Mouse (Mus musculus): ENCODE data around the gene Nprl2.
"Not testable (repeated sequence)": the region's sequence is repeated elsewhere in the genome, so short reads cannot be mapped to it uniquely, and the experiment has no call there.

The Nprl2 gene

DNA sequence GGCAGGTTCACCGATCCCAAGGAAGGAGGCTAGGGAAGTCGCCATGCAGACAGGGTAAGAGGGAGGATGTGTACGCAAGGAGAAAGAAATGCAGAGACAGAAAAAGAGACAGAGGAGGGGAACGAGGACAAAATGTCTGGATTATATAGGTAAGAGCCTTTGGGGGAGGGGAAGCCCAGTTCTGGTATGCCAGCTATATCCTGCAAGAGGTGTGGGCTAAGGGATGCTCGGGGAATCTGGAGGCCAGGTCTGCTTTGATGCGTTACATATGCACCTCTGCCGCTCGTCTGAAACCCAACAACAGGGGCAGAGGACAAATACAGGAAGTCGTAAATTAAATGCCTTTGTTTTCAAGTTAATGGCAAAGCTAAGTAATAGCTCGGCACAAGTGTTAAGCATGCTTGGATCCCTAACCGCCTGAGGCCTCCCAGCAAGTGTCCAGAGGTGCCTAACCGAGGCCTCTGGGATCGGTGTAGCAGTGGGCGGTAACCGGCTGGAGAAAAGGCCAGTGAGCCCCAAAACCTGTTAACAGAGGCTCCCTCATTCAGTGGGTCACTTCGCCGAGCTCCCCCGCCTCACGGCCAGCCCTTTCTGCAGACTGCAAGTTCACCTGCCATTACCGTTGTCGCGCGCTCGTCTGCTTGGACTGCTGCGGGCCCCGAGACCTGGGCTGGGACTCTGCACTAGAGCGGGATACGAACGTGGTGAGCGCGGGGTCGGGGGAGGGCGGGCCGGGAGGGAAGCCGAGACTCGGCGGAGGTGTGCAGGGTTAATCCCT, 11.7 kb downstream of the Nprl2 start:
- no peak for DNase-seq (ENCODE audit: low spot score in 2 of 2)

DNA sequence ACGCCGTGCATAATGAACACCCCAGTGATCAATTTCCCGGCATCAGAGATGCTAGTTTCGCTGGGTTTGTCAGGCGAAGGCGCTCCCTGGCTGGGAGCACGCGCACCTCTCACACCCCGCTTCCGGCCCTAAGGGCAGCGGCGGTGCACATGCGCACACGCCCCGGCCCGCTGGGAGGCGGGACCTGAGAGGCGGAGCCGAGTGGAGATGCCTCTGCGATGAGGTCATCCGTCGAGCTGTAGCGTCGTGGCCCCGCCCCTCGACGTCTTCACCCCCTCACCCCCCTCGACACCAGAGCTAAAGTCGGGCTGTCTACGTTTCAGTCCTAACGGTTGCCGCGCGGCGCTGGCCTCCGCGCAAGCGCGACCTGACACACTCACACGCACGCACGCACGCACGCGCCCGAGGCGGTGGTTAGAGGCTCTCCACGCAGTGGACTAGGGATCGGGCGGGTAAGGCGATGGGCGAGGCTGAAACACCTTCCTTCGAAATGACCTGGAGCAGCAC, 12.3 kb downstream of the Nprl2 start:
- peak; percentile 86 to 92 for DNase-seq (ENCODE audit: low spot score in 2 of 2)

DNA sequence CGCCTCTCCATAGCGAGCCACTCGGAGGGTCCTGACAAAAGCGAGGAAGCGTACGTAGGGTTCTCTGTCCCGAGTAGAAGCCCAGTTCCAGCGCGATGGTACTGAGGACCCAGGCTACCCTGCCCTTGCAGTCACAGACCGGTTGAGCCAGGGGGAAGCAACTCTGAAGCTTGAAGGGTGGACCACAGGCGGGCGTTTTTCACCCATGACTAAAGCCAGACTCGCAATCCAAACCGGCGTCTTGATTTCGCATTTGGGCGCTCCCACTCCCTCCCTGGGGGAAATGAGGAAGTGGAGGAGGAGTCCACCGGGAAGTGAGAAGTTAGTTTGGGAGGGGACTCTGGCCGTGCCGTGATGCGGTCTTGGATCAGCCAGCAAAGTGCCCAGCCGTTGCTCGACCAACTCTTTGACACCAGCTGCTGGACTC, 13.0 kb downstream of the Nprl2 start:
- DNase-seq (ENCODE audit: low spot score in 2 of 2), result peak in 1 of 2 experiments; percentile 76

DNA sequence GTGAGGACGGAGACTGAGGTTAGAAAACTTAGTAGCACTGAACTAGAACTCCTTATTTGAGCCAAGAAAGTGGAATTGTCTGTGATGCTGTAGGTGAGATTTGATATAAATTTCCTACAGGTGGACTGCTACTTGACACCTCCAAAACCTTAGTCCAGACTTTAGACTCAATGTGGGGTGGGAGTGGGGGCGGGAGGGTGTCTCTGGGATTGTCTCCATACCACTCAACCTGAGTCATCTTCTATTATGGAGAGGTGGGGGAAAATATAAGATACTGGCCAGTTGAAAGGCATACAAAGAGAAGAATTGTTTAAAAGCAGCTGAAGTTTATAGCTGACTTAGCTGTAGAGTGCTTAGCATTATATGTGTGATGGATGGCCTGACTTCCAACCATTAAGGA, 13.7 kb downstream of the Nprl2 start:
- no peak for DNase-seq (ENCODE audit: low spot score in 2 of 2)

DNA sequence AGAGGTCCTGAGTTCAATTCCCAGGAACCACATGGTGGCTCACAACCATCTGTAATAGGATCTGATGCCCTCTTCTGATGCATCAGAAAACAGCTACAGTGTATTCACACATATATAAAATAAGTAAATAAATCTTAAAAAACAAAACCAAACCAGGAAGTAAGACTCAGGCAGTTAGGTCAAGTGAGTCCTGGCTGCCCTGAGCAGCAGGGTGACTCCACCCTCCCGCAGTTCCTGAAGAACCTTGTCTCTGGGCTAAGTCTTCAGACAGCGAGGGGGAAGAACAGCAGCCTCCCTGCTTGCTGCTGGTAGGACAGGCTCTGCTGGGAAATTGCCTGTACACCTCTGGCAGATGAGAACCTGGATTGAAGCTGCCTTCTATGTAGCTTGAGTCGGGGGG, 14.3 kb downstream of the Nprl2 start:
- DNase-seq (ENCODE audit: low spot score in 2 of 2), result no peak

DNA sequence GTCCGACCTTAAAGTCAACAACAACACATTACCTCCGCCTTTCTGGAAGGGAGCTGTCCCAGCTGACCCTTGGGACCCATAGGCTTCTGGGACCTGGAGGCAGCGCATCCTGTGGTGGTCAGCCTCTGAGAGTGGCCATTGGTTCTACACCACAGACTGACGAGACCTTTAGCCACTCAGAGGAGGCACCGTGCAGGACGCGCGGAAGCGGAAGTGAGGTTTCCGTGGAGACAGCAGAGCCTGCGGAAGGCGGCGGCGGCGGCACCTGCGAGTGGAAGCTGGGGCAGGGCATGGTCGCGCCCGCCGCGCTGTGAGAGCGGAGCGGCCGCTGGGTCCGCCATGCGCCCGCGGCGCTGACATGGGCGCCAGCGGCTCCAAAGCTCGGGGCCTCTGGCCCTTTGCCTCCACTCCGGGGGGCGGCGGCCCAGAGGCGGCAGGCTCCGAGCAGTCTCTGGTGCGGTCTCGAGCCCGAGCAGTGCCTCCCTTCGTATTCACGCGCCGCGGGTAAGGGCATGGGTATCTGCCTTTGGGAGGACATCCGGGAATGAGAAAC, 21.1 kb downstream of the Nprl2 start, which contains the start of gene Tusc2:
Tusc2 (plus strand) TSS at position 227 of the 553 bp plus-strand sequence.
- DNase-seq (ENCODE audit: low spot score in 2 of 2), result peak; percentile 89 to 95

DNA sequence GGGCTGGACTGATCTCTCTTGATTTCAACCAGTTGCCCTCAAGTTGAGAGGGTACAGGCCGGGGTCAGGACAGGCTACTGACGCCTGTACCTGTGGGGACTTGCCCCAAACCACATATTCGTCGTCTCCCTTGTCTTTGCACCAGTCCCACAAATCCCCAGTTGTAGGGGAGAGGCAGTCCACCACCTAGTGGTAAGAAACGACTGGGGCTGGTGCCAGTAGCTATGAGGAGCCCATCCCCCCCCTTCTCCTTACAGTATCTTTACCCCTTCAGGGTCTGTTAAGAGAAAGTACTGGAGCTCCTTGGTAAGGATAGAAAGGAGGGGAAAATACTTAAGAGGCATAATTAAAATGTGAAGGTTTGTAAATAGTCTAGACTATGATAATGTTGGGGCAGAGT, 23.5 kb downstream of the Nprl2 start:
- not testable (repeated sequence) for DNase-seq (ENCODE audit: low spot score in 2 of 2)

DNA sequence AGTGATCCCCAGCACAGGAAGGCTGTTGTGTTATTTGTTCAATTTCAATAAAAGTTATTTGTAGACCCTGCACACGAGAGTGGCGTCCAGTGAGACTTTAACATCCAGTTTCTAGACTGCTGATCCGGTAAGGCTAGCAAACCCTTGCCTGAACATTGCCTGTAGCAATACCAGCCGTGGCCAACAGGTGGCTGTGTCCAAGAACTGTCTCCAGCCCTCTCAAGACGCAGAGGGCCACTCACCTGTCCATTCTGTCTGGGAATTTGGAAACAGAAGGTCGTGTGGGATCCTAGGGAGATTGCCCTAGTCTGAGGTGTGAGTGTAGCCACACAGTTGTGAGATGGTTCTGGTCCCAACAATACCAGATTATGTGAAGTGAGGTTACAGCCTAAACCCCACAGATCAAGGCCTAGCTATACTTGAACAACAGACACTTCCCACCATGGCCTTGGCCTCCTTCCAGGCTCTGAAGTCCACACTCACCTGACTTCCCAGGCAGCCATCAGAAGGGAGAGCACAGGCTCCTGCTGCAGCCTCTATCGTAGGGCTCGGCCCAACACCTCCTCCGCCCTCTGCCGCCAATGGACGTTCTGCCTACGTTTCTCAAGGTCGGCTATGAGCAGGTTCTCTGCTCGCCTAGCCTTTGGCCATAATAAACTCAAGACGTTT, 24.1 kb downstream of the Nprl2 start:
- DNase-seq (ENCODE audit: low spot score in 2 of 2), result peak; percentile 76 to 85

DNA sequence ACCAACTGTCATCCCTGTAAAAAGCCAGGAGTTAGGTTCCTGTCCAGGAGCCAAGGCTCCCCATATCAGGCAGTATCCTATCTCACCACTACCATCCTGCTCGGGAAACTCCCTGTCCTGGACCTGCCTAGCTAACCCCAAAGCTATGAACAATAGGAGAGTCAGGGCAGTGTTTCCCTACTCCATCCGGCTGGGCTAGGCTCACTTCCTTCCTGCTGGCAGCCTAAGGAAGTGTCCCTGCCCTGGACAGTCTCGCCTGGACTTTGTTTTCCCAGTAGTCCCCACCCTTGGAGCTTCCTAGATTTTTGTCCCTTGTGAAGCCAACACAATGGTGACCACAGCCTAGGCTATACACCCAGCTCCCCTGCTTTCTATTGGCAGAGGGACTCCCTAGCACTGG, 24.8 kb downstream of the Nprl2 start:
- DNase-seq (ENCODE audit: low spot score in 2 of 2), result no peak

DNA sequence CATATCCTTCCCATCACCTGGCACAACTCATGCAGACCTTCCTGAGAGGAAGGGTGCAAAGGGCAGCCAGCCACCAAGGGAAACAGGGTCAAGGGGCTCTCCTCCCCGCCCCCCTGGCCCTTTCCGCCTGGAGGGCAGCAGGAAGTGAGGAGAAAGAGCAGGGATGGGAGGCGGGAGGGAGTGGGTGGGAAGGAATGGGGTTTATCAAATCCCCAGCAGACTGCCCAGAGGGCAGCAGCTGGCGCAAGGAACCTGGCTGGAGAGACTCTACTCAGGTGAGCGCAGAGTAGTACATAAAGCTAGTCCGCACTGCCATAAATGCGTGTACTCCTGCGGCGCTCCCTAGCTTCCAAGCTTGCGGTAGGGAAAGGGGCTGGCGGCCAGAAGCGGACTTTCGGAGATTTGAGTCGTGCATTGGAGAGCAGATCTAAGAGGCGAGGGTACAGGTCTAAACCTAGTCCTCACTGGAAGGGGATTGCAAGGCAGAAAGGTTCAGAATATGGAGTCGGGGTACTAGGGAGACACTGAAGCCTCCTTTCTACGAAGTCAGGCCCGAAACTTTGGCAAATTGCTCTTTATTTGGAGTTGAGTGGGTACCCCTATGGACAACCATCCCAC, 25.8 kb downstream of the Nprl2 start, which contains the start of gene Hyal2:
Hyal2 (plus strand) TSS at position 244 of the 618 bp plus-strand sequence.
- DNase-seq (ENCODE audit: low spot score in 2 of 2), result peak in 1 of 2 experiments; percentile 40

DNA sequence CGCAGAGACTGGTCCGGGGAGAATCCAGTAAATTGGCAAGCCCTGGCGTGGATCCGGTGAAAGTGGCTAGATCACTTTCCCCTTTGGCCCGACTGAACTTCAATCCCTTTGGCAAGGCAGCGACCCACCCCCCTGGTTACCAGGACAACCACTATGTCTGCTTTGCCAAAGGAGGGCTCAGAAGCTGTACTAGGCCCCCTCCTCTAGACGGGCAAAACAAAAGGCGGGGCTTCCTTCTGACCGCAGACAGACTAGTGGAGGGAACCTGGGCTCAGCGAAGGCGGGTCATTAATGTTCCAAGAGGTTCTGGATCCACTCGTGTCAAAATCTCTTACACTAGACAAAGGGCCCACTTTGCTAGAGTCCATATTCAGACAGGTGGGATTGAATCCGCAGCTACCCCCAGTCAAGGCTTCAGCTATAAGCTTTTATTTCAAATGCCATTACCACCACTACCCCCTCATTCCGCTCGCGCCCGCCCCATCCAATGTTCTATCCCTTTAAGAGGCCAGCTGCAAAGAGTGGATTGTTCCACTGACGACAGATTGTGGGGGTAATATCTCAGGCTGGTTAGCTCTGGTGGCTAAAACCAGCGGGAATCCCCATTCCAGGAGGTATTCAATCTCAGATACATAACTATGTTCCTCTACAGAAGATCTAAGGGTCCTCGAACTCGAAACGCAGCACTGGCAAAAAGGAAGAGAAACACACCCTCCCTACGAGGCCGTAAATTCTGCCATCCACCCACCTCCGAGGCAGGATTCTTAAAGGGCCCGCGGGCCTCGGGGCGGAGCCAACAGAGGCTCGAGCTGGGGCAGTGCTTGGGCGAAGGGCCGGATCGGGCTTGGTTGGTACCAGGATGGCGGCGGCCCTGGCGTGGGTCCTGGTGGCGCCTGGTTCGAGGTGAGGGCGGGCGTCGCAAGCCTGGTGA, 26.6 kb downstream of the Nprl2 start:
- peak; percentile 79 to 88 for DNase-seq (ENCODE audit: low spot score in 2 of 2)

DNA sequence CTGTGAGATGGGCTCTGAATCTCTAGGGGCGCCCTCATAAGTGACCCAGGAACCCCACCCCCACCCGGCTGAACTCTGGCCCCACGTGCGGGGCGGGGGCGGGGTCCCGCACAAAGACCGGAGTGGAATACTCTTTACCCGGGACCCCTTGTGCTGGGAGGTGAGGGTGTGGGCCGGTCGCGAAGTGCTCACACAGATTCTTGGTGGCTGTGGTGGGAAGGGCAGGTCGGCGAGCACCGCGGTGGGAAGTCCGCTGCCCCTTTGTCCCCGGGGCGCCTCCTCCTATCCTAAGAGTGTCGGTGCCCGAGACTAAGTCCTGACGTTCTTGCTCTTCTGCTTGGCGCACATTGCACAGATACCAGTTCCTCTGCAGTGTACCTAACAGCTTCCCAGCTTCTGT, 27.2 kb downstream of the Nprl2 start:
- no peak for DNase-seq (ENCODE audit: low spot score in 2 of 2)

DNA sequence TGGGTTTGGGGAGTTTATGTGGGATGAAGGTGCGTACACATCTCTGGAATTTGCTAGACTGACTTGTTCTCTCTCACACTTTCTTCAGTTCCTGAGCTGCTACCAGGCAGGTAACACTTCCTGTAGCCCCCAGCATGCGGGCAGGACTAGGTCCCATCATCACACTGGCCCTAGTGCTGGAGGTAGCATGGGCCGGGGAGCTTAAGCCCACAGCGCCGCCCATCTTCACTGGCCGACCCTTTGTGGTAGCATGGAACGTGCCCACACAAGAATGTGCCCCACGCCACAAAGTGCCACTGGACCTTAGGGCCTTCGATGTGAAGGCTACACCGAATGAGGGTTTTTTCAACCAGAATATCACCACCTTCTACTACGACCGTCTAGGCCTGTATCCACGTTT, 28.0 kb downstream of the Nprl2 start:
- no peak for DNase-seq (ENCODE audit: low spot score in 2 of 2)

DNA sequence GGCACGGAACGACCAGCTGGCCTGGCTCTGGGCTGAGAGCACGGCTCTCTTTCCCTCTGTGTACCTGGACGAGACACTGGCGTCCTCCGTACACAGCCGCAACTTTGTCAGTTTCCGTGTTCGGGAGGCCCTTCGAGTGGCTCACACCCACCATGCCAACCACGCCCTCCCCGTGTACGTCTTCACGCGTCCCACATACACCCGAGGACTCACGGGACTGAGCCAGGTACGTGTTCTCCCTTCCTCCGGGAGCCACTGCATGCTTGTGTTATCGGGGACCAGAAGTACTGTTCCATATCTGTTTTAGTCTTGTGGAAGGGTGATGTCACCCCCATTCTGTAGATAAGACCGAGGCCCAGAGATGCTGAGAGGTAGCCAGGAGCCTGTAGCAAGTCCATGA, 28.8 kb downstream of the Nprl2 start:
- no peak for DNase-seq (ENCODE audit: low spot score in 2 of 2)

DNA sequence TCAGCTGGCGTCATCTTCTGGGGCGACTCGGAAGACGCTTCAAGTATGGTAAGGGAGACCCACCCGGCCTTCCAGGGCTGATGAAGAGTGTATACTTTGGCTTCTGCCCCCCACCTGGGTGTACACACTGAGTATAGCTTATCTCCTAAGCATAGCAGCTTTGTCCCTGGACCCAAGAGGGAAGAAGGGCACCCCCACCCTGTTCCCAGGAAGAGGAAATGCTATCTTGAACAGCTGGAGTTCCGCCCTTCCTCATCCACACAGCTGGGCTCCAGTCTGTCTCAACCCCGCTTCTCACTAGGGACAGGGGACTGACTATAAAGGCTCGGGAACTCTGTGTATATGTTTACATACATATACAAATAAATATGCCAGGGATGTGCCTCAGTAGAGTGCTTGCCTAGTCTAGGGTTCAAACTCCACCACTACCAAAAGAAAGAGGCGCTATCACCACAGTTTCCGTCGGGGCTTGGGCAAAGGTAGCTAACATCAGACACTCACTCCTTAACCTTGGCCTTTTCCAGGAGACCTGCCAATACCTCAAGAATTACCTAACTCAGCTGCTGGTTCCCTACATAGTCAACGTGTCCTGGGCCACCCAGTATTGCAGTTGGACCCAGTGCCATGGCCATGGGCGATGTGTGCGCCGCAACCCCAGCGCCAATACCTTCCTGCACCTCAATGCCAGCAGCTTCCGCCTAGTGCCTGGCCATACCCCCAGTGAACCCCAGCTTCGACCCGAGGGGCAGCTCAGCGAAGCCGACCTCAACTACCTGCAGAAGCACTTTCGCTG, 29.7 kb downstream of the Nprl2 start:
- no peak for DNase-seq (ENCODE audit: low spot score in 2 of 2)

DNA sequence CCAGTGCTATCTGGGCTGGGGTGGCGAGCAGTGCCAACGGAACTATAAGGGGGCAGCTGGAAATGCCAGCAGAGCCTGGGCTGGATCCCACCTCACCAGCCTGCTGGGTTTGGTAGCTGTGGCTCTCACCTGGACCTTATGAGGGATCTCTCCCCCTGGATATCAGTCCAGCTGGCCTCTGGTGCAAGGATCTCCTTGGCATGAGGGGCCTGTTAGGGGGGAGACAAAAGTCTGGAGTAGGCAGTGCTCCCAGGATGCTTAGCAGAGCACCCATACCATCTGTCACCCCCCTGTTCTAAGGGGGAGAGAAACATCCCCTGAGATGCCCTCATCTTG, 30.3 kb downstream of the Nprl2 start:
- DNase-seq (ENCODE audit: low spot score in 2 of 2), result no peak

DNA sequence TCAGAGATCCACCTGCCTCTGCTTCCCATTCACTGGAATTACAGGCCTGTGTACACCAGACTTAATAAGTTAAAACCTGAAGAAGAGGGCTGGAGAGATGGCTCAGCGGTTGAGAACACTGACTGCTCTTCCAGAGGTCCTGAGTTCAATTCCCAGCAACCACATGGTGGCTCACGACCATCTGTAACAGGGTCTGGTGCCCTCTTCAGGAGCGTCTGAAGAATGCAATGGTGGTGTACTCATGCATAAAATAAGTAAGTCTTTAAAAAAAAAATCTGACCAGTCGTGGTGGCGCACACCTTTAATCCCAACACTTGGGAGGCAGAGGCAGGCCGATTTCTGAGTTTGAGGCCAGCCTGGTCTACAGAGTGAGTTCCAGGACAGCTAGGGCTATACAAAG, 31.7 kb downstream of the Nprl2 start:
- not testable (repeated sequence) for DNase-seq (ENCODE audit: low spot score in 2 of 2)

DNA sequence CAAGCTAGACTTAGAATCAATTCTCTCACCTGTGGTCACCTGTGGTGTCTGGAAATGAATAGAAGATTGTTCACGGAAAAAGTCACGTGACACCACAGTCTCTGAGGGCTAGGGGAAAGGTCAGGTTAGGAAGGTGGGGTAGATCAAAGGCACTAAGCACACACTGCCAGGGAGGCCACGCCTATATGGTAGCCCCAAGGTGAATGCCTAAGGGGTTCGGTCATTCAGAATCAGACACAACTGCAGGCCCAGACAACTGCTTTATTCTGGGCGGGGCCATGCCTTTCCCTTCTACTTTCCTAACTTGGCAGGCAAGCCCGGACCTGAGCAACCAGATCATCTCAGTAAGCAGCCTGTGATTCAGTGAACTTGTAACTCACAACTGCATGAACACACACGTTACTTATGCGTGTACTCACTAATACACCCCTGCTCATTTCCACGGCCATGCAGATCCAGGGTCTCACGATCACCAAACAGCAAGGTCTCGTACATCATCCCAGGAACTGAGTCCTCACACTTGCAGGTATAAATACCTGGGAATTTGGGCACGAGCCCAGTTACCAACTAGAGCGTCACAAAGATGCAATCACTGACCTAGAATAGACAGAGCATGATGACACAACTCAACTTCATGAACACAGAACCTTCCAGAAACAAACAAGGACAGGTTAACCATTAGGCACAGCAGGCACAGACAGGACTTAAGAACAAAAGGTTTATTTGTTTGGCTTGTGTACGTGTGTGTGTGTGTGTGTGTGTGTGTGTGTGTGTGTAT, 33.7 kb downstream of the Nprl2 start:
- peak; percentile 74 to 76 for DNase-seq (ENCODE audit: low spot score in 2 of 2)

DNA sequence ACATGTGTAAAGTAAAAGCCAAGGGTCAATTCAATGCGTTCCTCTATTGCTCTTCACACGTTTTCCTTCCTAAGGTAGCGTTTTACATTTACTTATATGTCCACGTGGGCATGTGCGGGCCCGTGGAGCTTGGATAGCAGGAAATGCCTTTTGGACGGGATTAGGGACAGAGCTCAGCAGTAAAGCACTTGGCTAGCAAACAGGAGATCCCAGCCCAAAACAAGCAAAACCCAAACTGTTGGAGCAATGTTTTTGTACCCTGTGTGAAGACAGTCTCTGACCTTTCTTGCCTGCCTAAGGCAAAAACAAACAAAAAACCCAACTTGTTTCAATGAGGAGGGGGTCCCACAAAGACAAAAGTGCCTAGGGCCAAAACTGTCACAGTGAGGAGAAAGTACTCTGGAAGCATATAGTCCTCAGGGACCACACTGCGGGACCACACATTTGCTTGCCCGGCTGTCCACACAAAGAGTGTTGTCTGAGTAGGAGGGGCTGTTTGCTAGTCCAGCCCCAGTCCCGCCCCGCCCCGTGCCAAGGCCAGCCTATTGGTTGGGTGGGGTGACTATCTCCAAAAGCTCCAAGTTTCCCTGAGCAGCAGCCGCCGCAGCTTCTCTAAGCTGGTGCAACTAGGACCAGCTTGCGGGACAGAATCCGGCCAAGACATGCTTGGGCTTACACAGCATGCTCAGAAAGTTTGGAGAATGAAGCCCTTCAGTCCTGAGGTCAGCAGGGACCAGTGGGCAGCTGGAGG, 34.5 kb downstream of the Nprl2 start, which contains the start of gene Hyal1:
Hyal1 (plus strand) TSS at position 571 of the 751 bp plus-strand sequence.
- DNase-seq (ENCODE audit: low spot score in 2 of 2), result peak; percentile 81 to 88
